Comparison of ENCODE assay signal across 8 mouse cellular contexts in genomic region chr5:121690482-121691211, GRCm38 (mm10). TPM values are rescaled to one million over a fixed set of nuclear protein-coding genes. Genes with fewer than 3 reads are reported as not detected.
A peak's percentile ranks its signal among the peaks of the same experiment; 100 is the strongest.
DNase-seq lines count a peak whose midpoint lies in the region; ATAC-seq and TF ChIP-seq lines count a peak whose summit lies in the region.

No protein-coding gene starts in this region.

- no peak for DNase-seq in layer of hippocampus, adult 2 months (ENCODE audit: low spot score in 2 of 2)
- DNase-seq in layer of hippocampus, postnatal 36 days: no peak
- peak; percentile 30 for DNase-seq in cerebellum, adult 9-11 months
- DNase-seq in heart, postnatal 14 days: peak; percentile 24 to 44
- DNase-seq in lung, adult 2 months: peak; percentile 24
- no peak for DNase-seq in spleen, postnatal 14 days (ENCODE audit: low spot score in 2 of 2)
- no peak for DNase-seq in left cerebral cortex, postnatal 14 days (ENCODE audit: low spot score in 2 of 2)

- no peak overlapping the region for H3K4me3 ChIP-seq in layer of hippocampus, adult 2 months
- H3K4me3 ChIP-seq in lung, adult 2 months (replicated peaks; ENCODE audit: extremely low read depth, low read depth, low read length): no peak overlapping the region

- TF ChIP-seq POLR2A in lung, adult 2 months (IDR thresholded peaks at IDR 0.05; ENCODE audit: borderline replicate concordance, extremely low read depth, low read depth, low read length): no peak

- H3K27ac ChIP-seq in layer of hippocampus, adult 2 months: peak overlapping the region; percentile 59; the same call in 1 of the 2 replicates

- TF ChIP-seq CTCF in layer of hippocampus, adult 2 months (conservative IDR thresholded peaks at IDR 0.05): no peak
- TF ChIP-seq CTCF in lung, adult 2 months (IDR thresholded peaks at IDR 0.05; ENCODE audit: insufficient read depth, low read length): no peak

- WGBS in lung, adult 2 months: 42% methylated on average over 7 of the region's 7 CpGs

- intact Hi-C loops in heart, postnatal 14 days (cut with DNase I): no loop called here
- intact Hi-C loops in left cerebral cortex, postnatal 14 days (cut with DNase I): no loop called here

- ATAC-seq in inflammation-experienced regulatory T-cells, adult 6 months: no peak

- no peaks in the 10 kb centered on the region; the same call in 1 of the 2 replicates for H3K4me1 ChIP-seq in lung, adult 2 months (ENCODE audit: control insufficient read depth, insufficient read depth, low read length)

RNA-seq across cellular contexts. Expression of gene Atxn2, which starts 20.5 kb away (rescaled TPM):
- total RNA-seq in layer of hippocampus, adult 2 months (2021): 100 to 1,000 TPM; 216 to 227 TPM
- 100 to 1,000 TPM; 184 to 240 TPM for total RNA-seq in layer of hippocampus, postnatal 36 days (2021)
- total RNA-seq in heart, postnatal 14 days (2021): 100 to 1,000 TPM; 155 to 169 TPM
- 107 and 108 TPM in 2 replicates for polyA plus RNA-seq in lung, adult 2 months (2012; rRNA removed)
- 10 to 100 TPM; 18.4 to 48.0 (median 35.1) TPM for polyA plus RNA-seq in inflammation-experienced regulatory T-cells, adult 6 months (2017; shearing (Covaris generic))
- total RNA-seq in left cerebral cortex, postnatal 14 days (2021): 100 to 1,000 TPM; 256 TPM

RNA-seq across cellular contexts. Expression of gene Brap, which starts 30.3 kb away (rescaled TPM):
- 10 to 100 TPM; 67.8 to 68.4 TPM for total RNA-seq in layer of hippocampus, adult 2 months (2021)
- 10 to 100 TPM; 63.6 to 65.5 TPM for total RNA-seq in layer of hippocampus, postnatal 36 days (2021)
- total RNA-seq in heart, postnatal 14 days (2021): 10 to 100 TPM; 26.7 to 27.6 TPM
- polyA plus RNA-seq in lung, adult 2 months (2012; rRNA removed): 28.8 and 30.6 TPM in 2 replicates
- 10 to 100 TPM in 2 of 3 experiments, 1 to 10 TPM in 1; 9.6 to 14.4 (median 13.5) TPM for polyA plus RNA-seq in inflammation-experienced regulatory T-cells, adult 6 months (2017; shearing (Covaris generic))
- 10 to 100 TPM; 55.0 to 59.1 TPM for total RNA-seq in left cerebral cortex, postnatal 14 days (2021)

RNA-seq across cellular contexts. Expression of gene Acad10, which starts 30.3 kb away (rescaled TPM):
- 1 to 10 TPM; 4.2 to 4.3 TPM for total RNA-seq in layer of hippocampus, adult 2 months (2021)
- 1 to 10 TPM; 3.7 to 4.1 TPM for total RNA-seq in layer of hippocampus, postnatal 36 days (2021)
- total RNA-seq in heart, postnatal 14 days (2021): 10 to 100 TPM; 14.0 to 15.4 TPM
- 6.1 and 7.0 TPM in 2 replicates for polyA plus RNA-seq in lung, adult 2 months (2012; rRNA removed)
- polyA plus RNA-seq in inflammation-experienced regulatory T-cells, adult 6 months (2017; shearing (Covaris generic)): 1 to 10 TPM in 2 of 3 experiments, under 1 TPM in 1; 0.93 to 5.7 (median 5.6) TPM
- 1 to 10 TPM; 3.1 to 3.3 TPM for total RNA-seq in left cerebral cortex, postnatal 14 days (2021)

Comparison
In these comparisons a context has a peak if more than half of its experiments do, and no peak if none do; other contexts are left out.
1. DNase-seq: peak in cerebellum, adult 9-11 months (single experiment), heart, postnatal 14 days (2 of 2) and lung, adult 2 months (single experiment); none in layer of hippocampus, adult 2 months (0 of 2), layer of hippocampus, postnatal 36 days (0 of 2), spleen, postnatal 14 days (0 of 2) and left cerebral cortex, postnatal 14 days (0 of 2).